Mouse (Mus musculus) hindbrain, embryonic 16.5 days (tissue): ENCODE data around the gene Bpifa2. TPM values are rescaled to one million over a fixed set of nuclear protein-coding genes. Genes with fewer than 3 reads are reported as not detected.

Experiments used
- polyA plus RNA-seq: library from polyadenylated mRNA; unstranded; fragments of >200 nt; fragmentation: Nextera tagmentation; extraction: Ambion mirVana; gene quantifications from 2 replicates; pipeline ENCODE4 v1.2.1, GENCODE M21; 2015

Bpifa2 gene
- polyA plus RNA-seq, 1 experiment from 2014 or later = not detected

Other genes starting within 250 kb of the Bpifa2 start
- 0.10 TPM in 1 of 2 replicates, not detected in the other for gene Efcab8, start 228.3 kb upstream of the Bpifa2 start, polyA plus RNA-seq
- not detected in 2 replicates for gene Sun5, start 137.2 kb upstream of the Bpifa2 start, polyA plus RNA-seq
- gene Bpifb2, start 133.2 kb upstream of the Bpifa2 start, polyA plus RNA-seq = 0.11 and 0.14 TPM in 2 replicates
- not detected in 2 replicates for gene Bpifb6, start 107.9 kb upstream of the Bpifa2 start, polyA plus RNA-seq
- 0.09 TPM in 1 of 2 replicates, not detected in the other for gene Bpifb3, start 90.0 kb upstream of the Bpifa2 start, polyA plus RNA-seq
- gene Bpifb4, start 70.1 kb upstream of the Bpifa2 start, polyA plus RNA-seq = not detected in 2 replicates
- not detected in 2 replicates for gene Bpifa6, start 33.3 kb upstream of the Bpifa2 start, polyA plus RNA-seq
- not detected in 2 replicates for gene Bpifa3, start 122.1 kb downstream of the Bpifa2 start, polyA plus RNA-seq
- 0.31 TPM in 1 of 2 replicates, not detected in the other for gene Bpifa1, start 134.6 kb downstream of the Bpifa2 start, polyA plus RNA-seq
- gene Bpifa5, start 154.3 kb downstream of the Bpifa2 start, polyA plus RNA-seq = not detected in 2 replicates
- gene Bpifb1, start 182.6 kb downstream of the Bpifa2 start, polyA plus RNA-seq = 0.25 and 0.34 TPM in 2 replicates
- 0.37 and 0.43 TPM in 2 replicates for gene Bpifb5, start 215.5 kb downstream of the Bpifa2 start, polyA plus RNA-seq
- not detected in 2 replicates for gene Bpifb9a, start 249.6 kb downstream of the Bpifa2 start, polyA plus RNA-seq